Mouse (Mus musculus): ENCODE data around the gene Sap18. TPM values are rescaled to one million over a fixed set of nuclear protein-coding genes. Genes with fewer than 3 reads are reported as not detected.

The Sap18 gene
- polyA plus RNA-seq, 2 experiments, result 6.0 to 18.0 TPM

DNA sequence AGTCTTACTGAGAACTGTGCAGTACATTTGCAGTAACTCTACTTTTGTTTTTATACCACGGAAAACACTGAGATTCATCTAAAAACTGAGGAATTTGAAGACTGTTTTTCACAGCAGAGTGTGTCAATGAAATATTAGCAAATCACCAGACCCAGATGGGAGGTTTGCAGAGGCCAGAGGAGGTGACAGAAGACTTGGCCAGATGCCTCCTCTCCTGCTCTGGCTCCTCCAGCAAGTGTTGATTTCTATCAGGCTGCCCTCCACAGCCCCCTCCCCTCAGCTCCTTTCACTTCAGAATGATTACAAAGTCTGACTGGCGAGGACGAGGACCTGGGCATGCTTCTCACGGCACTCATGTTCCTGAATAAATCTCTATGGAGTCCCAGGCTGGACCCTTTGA, 10.6 kb upstream of the Sap18 start:
- Histone ChIP-seq H3K9ac (replicated peaks) (no peak overlapping the region), H3K27ac (no peak overlapping the region), H3K4me1 (replicated peaks; ENCODE audit: control insufficient read depth in 2 of 2, insufficient read depth in 2 of 2, low read length in 1 of 2) (no peaks in the 10 kb centered on the region), H3K4me3 (ENCODE audit: insufficient read depth in 1 of 2, low read depth in 2 of 2, low read length in 2 of 2) (no peak overlapping the region), H3K4me2 (ENCODE audit: low read depth) (no peak overlapping the region), H3K27me3 (ENCODE audit: control insufficient read depth, insufficient read depth, low read length) (no peaks in the 10 kb centered on the region), H3K9me3 (ENCODE audit: control insufficient read depth, low read length) (no peaks in the 10 kb centered on the region), H3K36me3 (replicated peaks; ENCODE audit: control insufficient read depth, insufficient read depth, low read depth) (no peaks in the 10 kb centered on the region)
- WGBS (ENCODE audit: insufficient replicate concordance), result 59% methylated on average over 4 of the region's 4 CpGs
- no peak for TF ChIP-seq CTCF (IDR thresholded peaks at IDR 0.05; ENCODE audit: low read depth)
- TF ChIP-seq EP300 (IDR thresholded peaks at IDR 0.05; ENCODE audit: low read depth), result no peak
- ATAC-seq (ENCODE audit: insufficient read depth) (no peak), DNase-seq (ENCODE audit: low read depth in 3 of 3, low spot score in 3 of 3) (no peak)

- Histone ChIP-seq H3K27me3 (ENCODE audit: control insufficient read depth, insufficient read depth, low read length) (no peaks in the 10 kb centered on the region), H3K4me3 (ENCODE audit: insufficient read depth in 1 of 2, low read depth in 2 of 2, low read length in 2 of 2) (no peak overlapping the region), H3K4me2 (ENCODE audit: low read depth) (no peak overlapping the region), H3K9ac (replicated peaks) (no peak overlapping the region), H3K4me1 (replicated peaks; ENCODE audit: control insufficient read depth in 2 of 2, insufficient read depth in 2 of 2, low read length in 1 of 2) (no peaks in the 10 kb centered on the region), H3K36me3 (replicated peaks; ENCODE audit: control insufficient read depth, insufficient read depth, low read depth) (no peaks in the 10 kb centered on the region), H3K27ac (no peak overlapping the region), H3K9me3 (ENCODE audit: control insufficient read depth, low read length) (no peaks in the 10 kb centered on the region)
- ATAC-seq (ENCODE audit: insufficient read depth) (no peak), DNase-seq (ENCODE audit: low read depth in 3 of 3, low spot score in 3 of 3) (no peak)
- 73% methylated on average over 2 of the region's 2 CpGs for WGBS (ENCODE audit: insufficient replicate concordance)
- no peak for TF ChIP-seq EP300 (IDR thresholded peaks at IDR 0.05; ENCODE audit: low read depth)
- TF ChIP-seq CTCF (IDR thresholded peaks at IDR 0.05; ENCODE audit: low read depth), result no peak
Observed at GRCm38 (mm10) chr14:57789311-57789710, 8.7 kb upstream of the Sap18 start.

GRCm38 (mm10) chr14:57789759-57790158, 8.2 kb upstream of the Sap18 start:
- no peaks in the 10 kb centered on the region for H3K27me3 ChIP-seq (ENCODE audit: control insufficient read depth, insufficient read depth, low read length)
- no peaks in the 10 kb centered on the region for H3K36me3 ChIP-seq (replicated peaks; ENCODE audit: control insufficient read depth, insufficient read depth, low read depth)
- no peak overlapping the region for H3K9ac ChIP-seq (replicated peaks)
- no peak overlapping the region for H3K27ac ChIP-seq
- no peak overlapping the region for H3K4me3 ChIP-seq (ENCODE audit: insufficient read depth in 1 of 2, low read depth in 2 of 2, low read length in 2 of 2)
- TF ChIP-seq CTCF (IDR thresholded peaks at IDR 0.05; ENCODE audit: low read depth), result no peak
- ATAC-seq (ENCODE audit: insufficient read depth), result no peak
- 77% methylated on average over 9 of the region's 9 CpGs for WGBS (ENCODE audit: insufficient replicate concordance)
- no peaks in the 10 kb centered on the region for H3K9me3 ChIP-seq (ENCODE audit: control insufficient read depth, low read length)
- no peak for DNase-seq (ENCODE audit: low read depth in 3 of 3, low spot score in 3 of 3)
- no peak overlapping the region for H3K4me2 ChIP-seq (ENCODE audit: low read depth)
- no peaks in the 10 kb centered on the region for H3K4me1 ChIP-seq (replicated peaks; ENCODE audit: control insufficient read depth in 2 of 2, insufficient read depth in 2 of 2, low read length in 1 of 2)

- TF ChIP-seq EP300 (IDR thresholded peaks at IDR 0.05; ENCODE audit: low read depth) (no peak), CTCF (IDR thresholded peaks at IDR 0.05; ENCODE audit: low read depth) (no peak)
- no peak for ATAC-seq (ENCODE audit: insufficient read depth)
Observed at GRCm38 (mm10) chr14:57791171-57791570, 6.8 kb upstream of the Sap18 start.

DNA sequence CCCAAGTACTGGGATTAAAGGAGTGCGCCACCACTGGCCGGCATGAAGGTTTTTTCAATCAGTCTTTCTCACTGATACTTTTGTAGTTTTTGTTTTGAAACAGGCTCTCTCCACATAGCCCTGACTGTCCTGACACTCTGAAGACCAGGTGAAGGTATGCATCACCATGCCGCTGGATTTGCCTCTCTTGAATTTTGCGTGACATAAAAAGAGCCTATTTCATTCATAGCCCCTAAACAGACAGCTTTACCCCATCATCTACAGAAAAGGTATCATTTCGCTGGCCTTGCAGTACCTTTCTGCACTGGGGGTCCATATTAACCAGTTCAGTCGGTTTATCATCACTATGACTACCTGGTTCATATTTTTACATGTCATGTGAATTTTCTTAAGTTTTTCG, 429 bp upstream of the Sap18 start:
- WGBS (ENCODE audit: insufficient replicate concordance), result 10% methylated on average over 7 of the region's 7 CpGs

More at GRCm38 (mm10) chr14:57791171-57791570, 6.8 kb upstream of the Sap18 start:
- Histone ChIP-seq H3K4me2 (ENCODE audit: low read depth) (no peak overlapping the region), H3K9me3 (ENCODE audit: control insufficient read depth, low read length) (no peaks in the 10 kb centered on the region), H3K9ac (replicated peaks) (no peak overlapping the region), H3K4me1 (replicated peaks; ENCODE audit: control insufficient read depth in 2 of 2, insufficient read depth in 2 of 2, low read length in 1 of 2) (no peaks in the 10 kb centered on the region), H3K36me3 (replicated peaks; ENCODE audit: control insufficient read depth, insufficient read depth, low read depth) (no peaks in the 10 kb centered on the region), H3K27me3 (ENCODE audit: control insufficient read depth, insufficient read depth, low read length) (no peaks in the 10 kb centered on the region), H3K27ac (no peak overlapping the region), H3K4me3 (ENCODE audit: insufficient read depth in 1 of 2, low read depth in 2 of 2, low read length in 2 of 2) (no peak overlapping the region)
- DNase-seq (ENCODE audit: low read depth in 3 of 3, low spot score in 3 of 3), result no peak
- WGBS (ENCODE audit: insufficient replicate concordance), result 68% methylated on average over 4 of the region's 4 CpGs

More for the DNA sequence above, 429 bp upstream of the Sap18 start:
- no peaks in the 10 kb centered on the region for H3K9me3 ChIP-seq (ENCODE audit: control insufficient read depth, low read length)
- peak; percentile 41; the same call in 1 of the 2 replicates for TF ChIP-seq CTCF (IDR thresholded peaks at IDR 0.05; ENCODE audit: low read depth)
- no peak for TF ChIP-seq EP300 (IDR thresholded peaks at IDR 0.05; ENCODE audit: low read depth)
- peak overlapping the region; percentile 53 to 78 for H3K4me3 ChIP-seq (ENCODE audit: insufficient read depth in 1 of 2, low read depth in 2 of 2, low read length in 2 of 2)
- DNase-seq (ENCODE audit: low read depth in 3 of 3, low spot score in 3 of 3) (no peak), ATAC-seq (ENCODE audit: insufficient read depth) (peak; percentile 21)
- H3K27me3 ChIP-seq (ENCODE audit: control insufficient read depth, insufficient read depth, low read length), result no peaks in the 10 kb centered on the region
- H3K9ac ChIP-seq (replicated peaks), result peak overlapping the region; percentile 69
- H3K27ac ChIP-seq, result peak overlapping the region; percentile 76
- peaks cover 20% of the 10 kb centered on the region for H3K36me3 ChIP-seq (replicated peaks; ENCODE audit: control insufficient read depth, insufficient read depth, low read depth)
- H3K4me1 ChIP-seq (replicated peaks; ENCODE audit: control insufficient read depth in 2 of 2, insufficient read depth in 2 of 2, low read length in 1 of 2), result peaks cover 9 to 11% of the 10 kb centered on the region in 2 experiments
- peak overlapping the region; percentile 93 for H3K4me2 ChIP-seq (ENCODE audit: low read depth)
